Mouse (Mus musculus) B cell, adult 2 months (primary cell): ENCODE measurements around the gene Cript.

Experiments
- DNase-seq, 2 experiments: peaks; one replicate each; pipeline ENCODE4 v3.0.0; 2022

Gene Cript

DNA sequence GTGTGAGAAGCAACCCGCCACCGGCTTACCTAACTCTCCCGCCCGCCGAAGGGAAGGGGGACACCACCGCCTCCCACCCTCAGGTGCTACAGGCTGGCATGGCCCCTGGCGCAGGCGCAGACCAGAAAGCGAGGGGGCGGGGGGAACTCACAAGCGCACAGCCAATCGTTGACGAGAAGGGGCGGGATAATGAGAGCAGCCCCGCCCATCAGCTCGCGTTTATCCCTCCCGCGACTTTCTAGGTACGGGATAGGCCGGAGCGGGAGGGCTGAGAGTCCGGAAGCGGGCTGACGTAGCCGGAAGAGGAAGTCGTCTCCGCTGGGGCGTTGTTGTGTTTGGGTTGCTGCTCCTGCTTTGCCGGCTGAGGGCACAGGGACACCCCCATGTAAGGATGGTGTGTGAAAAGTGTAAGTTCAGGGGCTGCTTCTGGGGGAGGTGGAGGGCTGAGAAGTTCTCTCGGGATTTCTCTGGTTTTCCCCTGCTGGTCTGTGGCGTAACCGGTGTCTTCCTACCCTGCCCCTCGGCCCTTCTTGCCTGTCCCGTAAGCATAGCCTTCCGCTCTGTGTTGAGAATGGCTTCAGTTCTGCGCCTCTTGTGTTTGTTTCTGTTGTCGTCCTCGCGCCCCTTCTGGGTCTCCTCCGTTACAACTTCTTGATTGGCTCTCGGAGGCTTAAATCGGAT, at the start of gene Cript, which contains the start of gene Pigf:
Gene Cript (plus strand): TSS at position 282 of the 681 bp plus-strand sequence.
Gene Pigf (minus strand): TSS at position 138 of the 681 bp plus-strand sequence.
- peak; percentile 98 to 99 for DNase-seq

DNA sequence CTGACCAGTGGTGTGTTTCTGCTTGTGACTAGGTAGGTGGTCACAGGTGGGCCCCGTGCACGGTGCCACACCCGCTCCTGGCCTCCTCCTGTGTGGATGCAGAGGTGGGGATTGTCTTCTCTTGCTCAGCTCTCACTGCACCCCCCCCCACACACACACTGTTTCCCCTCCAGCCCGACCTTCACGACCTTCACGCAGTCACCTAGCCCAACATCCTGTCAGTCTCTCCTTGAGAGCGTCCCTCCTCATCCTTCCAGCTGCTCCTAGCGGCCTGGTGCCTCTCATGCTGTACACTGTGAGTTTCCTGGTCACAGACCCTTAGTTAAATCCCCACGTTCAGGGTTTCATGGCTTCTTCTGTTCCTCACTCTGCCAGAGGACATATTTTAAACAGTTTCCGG, 49.0 kb upstream of the Cript start:
- DNase-seq = no peak

- peak in 1 of 2 experiments; percentile 47 for DNase-seq
Observed at GRCm38 (mm10) chr17:86978496-86978895, 46.9 kb upstream of the Cript start.

DNA sequence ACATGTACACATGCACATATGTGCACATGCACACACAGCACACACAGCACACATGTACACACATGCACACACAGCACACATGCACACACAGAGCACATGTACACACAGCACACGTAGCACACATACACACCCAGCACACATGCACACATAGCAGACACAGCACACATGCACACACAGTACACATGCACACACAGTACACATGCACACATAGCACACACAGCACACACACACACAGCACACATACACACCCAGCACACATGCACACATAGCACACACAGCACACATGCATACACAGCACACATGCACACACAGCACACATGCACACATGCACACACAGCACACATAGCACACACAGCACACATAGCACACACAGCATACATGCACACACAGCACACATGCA, 44.1 kb upstream of the Cript start:
- no peak for DNase-seq

DNA sequence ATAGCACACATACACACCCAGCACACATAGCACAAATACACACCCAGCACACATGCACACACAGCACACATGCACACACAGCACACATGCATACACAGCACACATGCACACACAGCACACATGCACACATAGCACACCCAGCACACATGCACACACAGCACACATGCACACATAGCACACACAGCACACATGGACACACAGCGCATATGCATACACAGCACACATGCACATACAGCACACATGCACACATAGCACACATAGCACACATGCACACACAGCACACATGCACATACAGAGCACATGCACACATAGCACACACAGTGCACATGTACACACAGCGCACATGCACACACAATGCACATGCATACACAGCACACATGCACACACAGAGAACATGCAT, 43.6 kb upstream of the Cript start:
- no peak for DNase-seq

GRCm38 (mm10) chr17:86982497-86982896, 42.9 kb upstream of the Cript start:
- DNase-seq = no peak

GRCm38 (mm10) chr17:86986449-86987138, 38.8 kb upstream of the Cript start:
- DNase-seq = no peak

DNA sequence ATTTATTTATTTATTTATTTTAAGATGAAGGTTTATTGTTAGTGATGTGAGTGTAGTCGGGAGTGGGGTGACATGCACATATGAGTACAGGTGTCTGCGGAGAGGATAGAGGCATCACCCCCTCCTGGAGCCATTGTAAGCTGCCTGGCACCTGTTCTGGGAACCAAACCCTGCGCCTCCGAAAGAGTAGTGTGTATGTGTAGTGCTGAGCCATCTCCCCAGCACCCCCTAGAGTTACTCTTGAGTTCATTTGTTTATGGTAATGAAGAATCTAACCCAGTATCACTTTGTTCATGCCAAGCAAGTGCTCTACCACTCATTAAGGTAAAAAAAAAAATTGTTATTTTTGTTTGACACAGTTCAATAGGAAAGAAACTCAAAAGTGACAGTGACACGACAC, 37.2 kb upstream of the Cript start:
- DNase-seq = peak; percentile 65 to 69

DNA sequence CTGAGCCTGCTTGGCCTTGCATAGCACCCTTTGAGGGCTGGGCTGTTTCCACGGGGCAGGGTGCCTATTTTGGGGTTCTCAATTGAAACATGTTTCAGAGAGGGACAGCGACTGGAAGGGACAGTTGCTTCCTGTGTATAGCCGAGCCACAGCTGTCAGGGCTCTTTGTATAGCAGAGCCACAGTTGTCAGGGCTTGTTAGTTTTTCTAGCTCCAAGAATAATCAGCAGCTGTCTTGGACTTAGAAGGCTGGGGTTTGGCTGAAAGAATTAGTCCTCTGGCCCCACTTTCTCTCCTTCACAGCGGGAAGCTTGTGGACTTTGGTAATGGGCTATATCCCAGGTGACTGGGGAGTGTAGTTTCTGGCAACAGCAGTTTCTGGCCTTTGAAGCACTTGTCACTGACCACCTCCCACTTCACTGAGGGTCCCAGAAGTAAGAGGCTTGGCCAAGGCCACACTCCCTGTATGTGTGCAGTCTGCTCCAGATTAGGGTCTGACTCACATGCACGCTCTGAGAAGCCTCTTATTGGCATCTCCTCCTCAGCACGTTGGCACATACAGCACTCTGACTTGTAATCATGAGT, 36.7 kb upstream of the Cript start:
- peak; percentile 61 to 65 for DNase-seq

DNA sequence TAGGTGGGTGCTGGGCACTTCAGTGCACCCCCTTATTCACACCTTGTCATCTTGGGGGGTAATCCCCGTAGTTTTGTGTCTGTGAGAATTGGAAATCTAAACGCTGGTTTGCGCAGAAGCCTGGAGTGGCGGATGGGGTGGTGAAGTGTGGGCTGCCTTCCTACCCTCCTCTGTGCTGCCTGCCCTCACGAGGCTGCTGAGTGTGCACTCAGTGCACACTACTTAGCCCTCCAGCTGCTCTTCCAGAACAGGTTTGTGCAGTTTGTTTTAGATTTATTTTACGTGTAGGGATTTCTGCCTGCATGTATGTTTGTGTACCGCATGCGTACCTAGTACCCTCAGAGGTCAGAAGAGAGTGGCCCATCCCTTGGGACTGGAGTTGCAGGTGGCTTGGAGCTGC, 34.0 kb upstream of the Cript start:
- no peak for DNase-seq

- no peak for DNase-seq
Observed at GRCm38 (mm10) chr17:86997323-86997722, 28.0 kb upstream of the Cript start.

GRCm38 (mm10) chr17:87008950-87009349, 16.4 kb upstream of the Cript start:
- DNase-seq = peak in 1 of 2 experiments; percentile 16

DNA sequence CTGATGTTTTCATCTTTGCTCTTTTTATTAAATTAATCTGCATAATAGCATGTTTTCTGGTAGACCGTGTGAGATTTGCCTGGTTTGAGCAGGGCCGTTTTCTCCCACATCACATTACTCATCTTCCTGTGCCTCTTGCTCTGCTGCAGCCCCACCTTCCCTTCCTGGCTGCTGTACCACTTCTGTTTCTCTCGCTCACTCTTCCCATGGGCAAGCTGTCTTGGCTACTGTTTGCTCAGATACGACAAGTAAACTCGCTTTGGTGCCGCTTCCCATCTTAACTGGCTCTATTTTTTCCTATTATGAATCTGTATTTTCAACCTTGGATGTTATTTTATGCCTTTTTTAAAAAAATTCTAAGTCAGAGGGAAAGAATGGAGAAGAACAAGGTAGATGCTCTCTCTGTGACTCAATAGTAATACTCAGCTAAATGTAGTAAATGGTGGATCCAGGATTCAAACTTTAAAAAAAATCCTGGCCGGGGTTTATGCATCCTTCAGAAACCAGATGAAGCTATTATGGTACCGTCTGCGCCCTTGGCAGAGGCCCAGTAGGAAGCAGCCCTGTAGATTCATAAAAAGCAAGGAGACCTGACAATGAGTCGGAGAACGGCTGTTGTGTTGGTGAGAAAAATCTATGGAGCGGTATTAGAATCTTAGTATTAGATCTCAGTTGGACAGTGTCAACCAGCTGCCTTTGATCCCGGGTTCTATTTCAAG, 13.9 kb upstream of the Cript start:
- no peak for DNase-seq

DNA sequence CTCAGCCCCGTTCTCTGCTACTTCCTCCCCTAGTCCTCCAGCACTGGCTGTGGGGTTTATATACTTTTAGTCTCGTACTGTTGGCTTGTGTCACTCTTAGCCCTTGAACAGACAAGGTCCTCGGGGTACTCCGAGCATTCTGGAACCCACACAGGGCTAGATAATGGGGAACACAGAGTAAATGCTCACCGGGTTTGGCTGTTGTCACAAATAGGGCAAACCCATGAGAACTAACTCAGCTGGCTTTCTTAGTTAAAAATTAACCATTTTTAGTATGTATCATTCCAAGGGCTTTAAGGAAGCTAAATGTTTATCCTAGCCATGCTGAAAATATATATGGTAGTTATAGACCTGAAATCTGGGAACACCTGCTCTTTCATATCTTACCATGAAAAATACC, 5.7 kb upstream of the Cript start:
- DNase-seq = no peak

DNA sequence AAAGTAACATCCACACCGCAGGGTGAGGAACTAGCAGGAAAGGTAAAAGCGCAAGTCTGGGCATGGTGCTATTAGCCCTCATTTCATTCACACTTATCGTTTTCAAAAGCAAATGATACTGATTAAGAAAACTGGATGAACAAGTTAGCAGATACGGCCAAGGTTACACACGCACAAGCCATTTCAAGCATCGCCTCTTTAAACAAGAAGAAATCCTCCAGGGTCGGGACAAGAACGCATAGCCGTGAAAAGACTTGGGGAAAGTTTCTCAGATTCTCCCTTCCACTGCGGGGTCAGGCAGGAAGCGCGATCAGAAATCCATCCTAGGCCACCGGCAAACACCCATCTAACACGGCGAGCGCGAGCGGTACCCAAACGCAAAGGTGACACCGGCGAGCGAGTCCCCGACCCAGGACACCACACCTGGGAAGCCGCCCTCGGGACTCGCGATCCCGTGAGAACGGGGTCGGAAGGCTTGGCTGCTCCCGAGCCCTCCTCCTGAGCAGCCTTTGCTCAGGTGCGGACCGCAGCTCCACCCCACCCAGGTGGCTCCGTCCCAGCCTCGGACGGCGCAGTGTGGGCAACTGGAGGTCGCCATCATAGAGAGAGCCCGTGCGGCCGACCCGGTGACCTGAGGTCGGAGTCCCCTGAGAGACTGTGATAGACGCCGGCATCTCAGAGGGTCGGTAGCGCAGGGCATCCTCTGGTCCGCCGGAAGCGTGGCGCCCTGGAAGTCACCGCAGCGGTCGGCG, 683 bp upstream of the Cript start:
- peak; percentile 41 to 42 for DNase-seq

GRCm38 (mm10) chr17:87036141-87037073, 11.1 kb downstream of the Cript start:
- peak; percentile 68 to 69 for DNase-seq

DNA sequence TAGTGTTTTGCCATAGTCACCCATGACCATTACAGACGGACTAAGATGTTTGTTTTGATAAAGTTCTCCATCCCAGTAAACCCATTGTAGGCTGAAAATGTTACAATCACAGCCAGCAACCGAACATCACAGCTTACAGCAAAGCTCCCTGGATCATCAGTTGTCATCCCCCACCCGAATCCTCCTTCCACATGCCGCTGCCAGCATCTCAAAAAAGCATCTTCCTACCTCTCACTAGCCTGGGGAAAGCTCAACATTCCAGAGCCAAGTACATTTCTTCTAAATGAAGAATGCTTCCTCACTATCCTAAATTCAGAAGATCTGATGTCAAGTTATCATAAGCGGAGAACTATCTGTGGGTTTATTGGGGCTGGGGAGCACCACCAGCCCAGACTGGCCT, 13.1 kb downstream of the Cript start:
- DNase-seq = no peak

GRCm38 (mm10) chr17:87041739-87042138, 16.4 kb downstream of the Cript start:
- DNase-seq = no peak

DNA sequence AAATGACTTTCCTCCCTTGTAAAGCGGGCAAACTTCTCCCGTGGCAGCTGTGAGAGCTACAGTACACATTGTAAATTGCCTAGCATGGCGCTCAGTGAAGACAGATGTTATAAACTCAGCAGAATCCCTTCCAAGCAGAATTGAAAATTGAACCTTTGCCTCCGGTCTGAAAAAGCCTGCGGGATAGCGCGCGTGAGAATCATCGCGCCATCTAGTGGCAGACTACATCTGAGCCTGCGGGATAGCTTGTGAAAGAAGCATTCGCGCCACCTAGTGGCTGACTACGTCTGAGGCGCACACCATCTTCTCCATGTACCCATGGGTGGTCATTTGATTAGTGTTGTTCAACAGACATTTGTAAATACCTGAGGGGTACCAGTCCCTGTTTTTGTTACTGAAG, 19.0 kb downstream of the Cript start:
- peak; percentile 88 for DNase-seq

- no peak for DNase-seq
Observed at GRCm38 (mm10) chr17:87044796-87045195, 19.4 kb downstream of the Cript start.

DNA sequence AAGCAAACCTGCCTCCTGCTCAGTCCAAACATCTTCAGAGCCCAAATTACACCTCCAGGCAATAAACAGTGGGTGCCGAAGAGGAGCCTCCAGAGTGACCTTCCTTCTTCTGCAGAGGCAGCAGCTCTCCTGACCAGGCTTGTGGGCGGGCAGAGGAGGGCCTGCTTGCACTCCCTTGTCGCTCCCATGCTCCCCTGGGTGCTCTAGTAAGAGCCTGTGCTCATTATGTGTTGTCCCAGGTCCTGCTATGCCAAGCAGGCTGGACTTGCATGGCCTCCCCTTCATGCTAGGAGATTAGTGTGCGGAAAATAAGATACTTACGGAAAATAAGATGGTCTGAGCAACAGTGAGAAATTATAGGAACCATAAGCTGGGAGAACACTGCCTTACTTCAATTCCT, 24.3 kb downstream of the Cript start:
- DNase-seq = no peak
